Mouse (Mus musculus) myocyte (in vitro differentiated cells): ENCODE measurements at regions not wholly inside any gene's neighbourhood (a gene's known extent, or its start where the extent isn't known, plus 50 kb on each side); places are given as distances from the start of the nearest gene placed in this dataset.

Experiments used
- E2F4 ChIP-seq: IDR thresholded peaks from one replicate; pipeline ENCODE4 v1.6.1; 2011; ENCODE audit warnings: mild to moderate bottlenecking, control low read depth, moderate library complexity; ENCODE audit not compliant: insufficient read depth
- MYOG ChIP-seq, 3 experiments: IDR thresholded peaks; one replicate each; pipeline ENCODE4 v1.6.1; 2011; ENCODE audit warnings: control low read depth in 2 of 3, low read depth in 2 of 3, mild to moderate bottlenecking in 2 of 3; ENCODE audit not compliant: insufficient read length in 2 of 3, control insufficient read depth in 1 of 3, insufficient read depth in 1 of 3
- POLR2A ChIP-seq: IDR thresholded peaks from one replicate; pipeline ENCODE4 v1.6.1; 2011; ENCODE audit warnings: low read depth, mild to moderate bottlenecking, control low read depth, moderate library complexity; ENCODE audit not compliant: insufficient read length
- SRF ChIP-seq: IDR thresholded peaks from one replicate; pipeline ENCODE4 v1.6.1; 2011; ENCODE audit warnings: low read depth; ENCODE audit not compliant: control insufficient read depth, insufficient read length
- TCF12 ChIP-seq: IDR thresholded peaks from one replicate; pipeline ENCODE4 v1.6.1; 2011; ENCODE audit warnings: mild to moderate bottlenecking, control low read depth; ENCODE audit not compliant: poor library complexity, insufficient read depth, severe bottlenecking

DNA sequence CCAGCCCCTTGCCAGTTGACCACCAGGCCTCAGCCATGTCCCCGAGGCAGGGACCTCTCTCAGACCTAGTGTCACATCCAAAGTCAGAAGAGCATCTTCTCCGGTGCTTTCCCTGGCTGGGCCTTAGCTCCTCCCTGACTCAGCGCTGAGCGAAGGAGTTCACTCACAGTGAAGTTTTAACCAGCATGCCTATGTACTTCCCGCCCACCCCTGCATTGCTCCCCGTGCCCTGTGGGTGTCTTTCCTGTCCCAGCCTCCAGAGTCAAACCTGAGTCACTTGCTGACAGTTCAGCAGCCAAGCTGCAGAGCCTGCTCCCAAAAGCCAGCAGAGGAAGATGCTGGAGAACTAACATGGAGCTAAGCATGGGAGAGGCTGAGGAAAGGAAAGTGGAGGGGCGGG lies 55.6 kb upstream of the Unc5a start:
- TF ChIP-seq TCF12 (no peak), POLR2A (no peak), MYOG (IDR thresholded peaks at IDR 0.05; ENCODE audit: control insufficient read depth in 1 of 3, insufficient read depth in 1 of 3, insufficient read length in 2 of 3, low read depth in 2 of 3) (no peak), E2F4 (no peak), SRF (no peak)
